Mouse (Mus musculus) intestine, embryonic 15.5 days (tissue): ENCODE data around the gene Vps41. TPM values are rescaled to one million over a fixed set of nuclear protein-coding genes. Genes with fewer than 3 reads are reported as not detected.

Experiments used
- ATAC-seq: fragments of 200-750 bp; cut with Nextera tagmentation; 2 replicates; pipeline ENCODE4 v1.8.0; 2017; ENCODE audit warnings: moderate TSS enrichment, moderate library complexity
- H3K27ac ChIP-seq: fragments of 300-500 bp; sonication (generic); 2 replicates; pipeline ENCODE4 v1.5.1; 2015; ENCODE audit warnings: mild to moderate bottlenecking, inconsistent platforms
- H3K27me3 ChIP-seq: fragments of 300-500 bp; sonication (generic); replicated peaks from 2 replicates; pipeline ENCODE4 v1.6.1; 2015; ENCODE audit warnings: inconsistent platforms
- H3K36me3 ChIP-seq: fragments of 300-500 bp; sonication (generic); 2 replicates; pipeline ENCODE4 v1.6.1; 2015; ENCODE audit warnings: inconsistent platforms
- H3K4me1 ChIP-seq: fragments of 300-500 bp; sonication (generic); replicated peaks from 2 replicates; pipeline ENCODE4 v1.6.1; 2015; ENCODE audit warnings: inconsistent platforms
- H3K4me2 ChIP-seq: fragments of 300-500 bp; sonication (generic); replicated peaks from 2 replicates; pipeline ENCODE4 v1.6.1; 2015; ENCODE audit warnings: mild to moderate bottlenecking, inconsistent platforms
- H3K4me3 ChIP-seq: fragments of 300-500 bp; sonication (generic); replicated peaks from 2 replicates; pipeline ENCODE4 v1.5.1; 2015; ENCODE audit warnings: inconsistent platforms
- H3K9ac ChIP-seq: fragments of 300-500 bp; sonication (generic); 2 replicates; pipeline ENCODE4 v1.6.1; 2015; ENCODE audit warnings: inconsistent platforms
- H3K9me3 ChIP-seq: fragments of 300-500 bp; sonication (generic); 2 replicates; pipeline ENCODE4 v1.6.1; 2016; ENCODE audit warnings: inconsistent platforms
- WGBS: fragments of 180-500 bp; shearing (Covaris S2); methylation state at CpG from one replicate; pipeline ENCODE4 v1.1.7; 2015; 5-methylcytosine and 5-hydroxymethylcytosine counted together
- polyA plus RNA-seq: library from polyadenylated mRNA; unstranded; fragments of >200 nt; fragmentation: Nextera tagmentation; extraction: Ambion mirVana; gene quantifications from 2 replicates; pipeline ENCODE4 v1.2.1, GENCODE M21; 2015

The Vps41 gene
- polyA plus RNA-seq, 1 experiment from 2014 or later = 60.0 TPM

- H3K36me3 ChIP-seq = no peaks in the 10 kb centered on the region
- H3K27me3 ChIP-seq = no peaks in the 10 kb centered on the region
- WGBS = 40% methylated on average over 2 of the region's 2 CpGs
- no peaks in the 10 kb centered on the region for H3K4me1 ChIP-seq
- H3K27ac ChIP-seq = no peak overlapping the region
- no peak overlapping the region for H3K9ac ChIP-seq
- H3K4me3 ChIP-seq = no peak overlapping the region
- ATAC-seq = no peak
- no peaks in the 10 kb centered on the region for H3K9me3 ChIP-seq
- H3K4me2 ChIP-seq = no peak overlapping the region
Measured at GRCm38 (mm10) chr13:18767893-18768292, 50.8 kb downstream of the Vps41 start.

GRCm38 (mm10) chr13:18768495-18768894 is 51.4 kb downstream of the Vps41 start:
- H3K4me3 ChIP-seq = no peak overlapping the region
- no peaks in the 10 kb centered on the region for H3K4me1 ChIP-seq
- H3K27ac ChIP-seq = no peak overlapping the region
- no peaks in the 10 kb centered on the region for H3K27me3 ChIP-seq
- H3K36me3 ChIP-seq = no peaks in the 10 kb centered on the region
- H3K9me3 ChIP-seq = no peaks in the 10 kb centered on the region
- no peak for ATAC-seq
- H3K4me2 ChIP-seq = no peak overlapping the region
- H3K9ac ChIP-seq = no peak overlapping the region
- 65% methylated on average over 3 of the region's 3 CpGs for WGBS

- Histone ChIP-seq H3K9me3 (no peaks in the 10 kb centered on the region), H3K27me3 (no peaks in the 10 kb centered on the region), H3K4me2 (no peak overlapping the region), H3K27ac (no peak overlapping the region), H3K4me3 (no peak overlapping the region), H3K36me3 (no peaks in the 10 kb centered on the region), H3K4me1 (no peaks in the 10 kb centered on the region), H3K9ac (no peak overlapping the region)
- WGBS = 86% methylated on average over 8 of the region's 8 CpGs
- ATAC-seq = no peak
Measured at GRCm38 (mm10) chr13:18773437-18774198, 56.5 kb downstream of the Vps41 start.

GRCm38 (mm10) chr13:18781250-18781649 is 64.2 kb downstream of the Vps41 start:
- no peak overlapping the region for H3K27ac ChIP-seq
- no peak for ATAC-seq
- 74% methylated on average over 2 of the region's 2 CpGs for WGBS
- H3K36me3 ChIP-seq = no peaks in the 10 kb centered on the region
- no peaks in the 10 kb centered on the region for H3K27me3 ChIP-seq
- no peaks in the 10 kb centered on the region for H3K9me3 ChIP-seq
- no peak overlapping the region for H3K4me2 ChIP-seq
- H3K4me1 ChIP-seq = no peaks in the 10 kb centered on the region
- H3K9ac ChIP-seq = no peak overlapping the region
- no peak overlapping the region for H3K4me3 ChIP-seq

GRCm38 (mm10) chr13:18785702-18786101 is 68.6 kb downstream of the Vps41 start:
- H3K9me3 ChIP-seq = no peaks in the 10 kb centered on the region
- H3K4me2 ChIP-seq = no peak overlapping the region
- H3K4me1 ChIP-seq = no peaks in the 10 kb centered on the region
- 75% methylated on average over 1 of the region's 1 CpGs for WGBS
- H3K36me3 ChIP-seq = no peaks in the 10 kb centered on the region
- no peak overlapping the region for H3K9ac ChIP-seq
- H3K4me3 ChIP-seq = no peak overlapping the region
- no peak overlapping the region for H3K27ac ChIP-seq
- no peaks in the 10 kb centered on the region for H3K27me3 ChIP-seq
- no peak for ATAC-seq

- no peaks in the 10 kb centered on the region for H3K27me3 ChIP-seq
- no peak overlapping the region for H3K4me2 ChIP-seq
- WGBS = 88% methylated on average over 4 of the region's 4 CpGs
- no peaks in the 10 kb centered on the region for H3K9me3 ChIP-seq
- H3K4me1 ChIP-seq = no peaks in the 10 kb centered on the region
- no peak overlapping the region for H3K9ac ChIP-seq
- no peak for ATAC-seq
- H3K27ac ChIP-seq = no peak overlapping the region
- H3K36me3 ChIP-seq = no peaks in the 10 kb centered on the region
- no peak overlapping the region for H3K4me3 ChIP-seq
Measured at GRCm38 (mm10) chr13:18788040-18788439, 71.0 kb downstream of the Vps41 start.

GRCm38 (mm10) chr13:18788689-18789088 is 71.6 kb downstream of the Vps41 start:
- 60% methylated on average over 2 of the region's 2 CpGs for WGBS
- Histone ChIP-seq H3K4me3 (no peak overlapping the region), H3K4me2 (no peak overlapping the region), H3K9ac (no peak overlapping the region), H3K36me3 (no peaks in the 10 kb centered on the region), H3K27me3 (no peaks in the 10 kb centered on the region), H3K4me1 (no peaks in the 10 kb centered on the region), H3K27ac (no peak overlapping the region), H3K9me3 (no peaks in the 10 kb centered on the region)
- no peak for ATAC-seq

GRCm38 (mm10) chr13:18789662-18790061 is 72.6 kb downstream of the Vps41 start:
- Histone ChIP-seq H3K4me2 (no peak overlapping the region), H3K4me1 (no peaks in the 10 kb centered on the region), H3K27me3 (no peaks in the 10 kb centered on the region), H3K36me3 (no peaks in the 10 kb centered on the region), H3K27ac (no peak overlapping the region), H3K9ac (no peak overlapping the region), H3K9me3 (no peaks in the 10 kb centered on the region), H3K4me3 (no peak overlapping the region)
- 94% methylated on average over 4 of the region's 4 CpGs for WGBS
- ATAC-seq = no peak

GRCm38 (mm10) chr13:18790086-18790485 is 73.0 kb downstream of the Vps41 start:
- Histone ChIP-seq H3K4me3 (no peak overlapping the region), H3K4me2 (no peak overlapping the region), H3K27me3 (no peaks in the 10 kb centered on the region), H3K36me3 (no peaks in the 10 kb centered on the region), H3K9me3 (no peaks in the 10 kb centered on the region), H3K9ac (no peak overlapping the region), H3K27ac (no peak overlapping the region), H3K4me1 (no peaks in the 10 kb centered on the region)
- WGBS = 77% methylated on average over 6 of the region's 6 CpGs
- no peak for ATAC-seq

GRCm38 (mm10) chr13:18791314-18791713 is 74.2 kb downstream of the Vps41 start:
- Histone ChIP-seq H3K4me3 (no peak overlapping the region), H3K9me3 (no peaks in the 10 kb centered on the region), H3K4me2 (no peak overlapping the region), H3K27ac (no peak overlapping the region), H3K36me3 (no peaks in the 10 kb centered on the region), H3K9ac (no peak overlapping the region), H3K27me3 (no peaks in the 10 kb centered on the region), H3K4me1 (no peaks in the 10 kb centered on the region)
- WGBS = 50% methylated on average over 4 of the region's 4 CpGs
- no peak for ATAC-seq

- Histone ChIP-seq H3K4me3 (no peak overlapping the region), H3K4me1 (no peaks in the 10 kb centered on the region), H3K36me3 (no peaks in the 10 kb centered on the region), H3K9me3 (no peaks in the 10 kb centered on the region), H3K9ac (no peak overlapping the region), H3K4me2 (no peak overlapping the region), H3K27ac (no peak overlapping the region), H3K27me3 (no peaks in the 10 kb centered on the region)
- WGBS = 77% methylated on average over 2 of the region's 2 CpGs
- no peak for ATAC-seq
Measured at GRCm38 (mm10) chr13:18791724-18792123, 74.6 kb downstream of the Vps41 start.

GRCm38 (mm10) chr13:18794454-18794853 is 77.4 kb downstream of the Vps41 start:
- Histone ChIP-seq H3K4me2 (no peak overlapping the region), H3K9me3 (no peaks in the 10 kb centered on the region), H3K36me3 (no peaks in the 10 kb centered on the region), H3K4me1 (no peaks in the 10 kb centered on the region), H3K4me3 (no peak overlapping the region), H3K27ac (no peak overlapping the region), H3K27me3 (no peaks in the 10 kb centered on the region), H3K9ac (no peak overlapping the region)
- WGBS = 70% methylated on average over 3 of the region's 3 CpGs
- no peak for ATAC-seq

GRCm38 (mm10) chr13:18797555-18797954 is 80.5 kb downstream of the Vps41 start:
- Histone ChIP-seq H3K4me3 (no peak overlapping the region), H3K27ac (no peak overlapping the region), H3K4me1 (no peaks in the 10 kb centered on the region), H3K4me2 (no peak overlapping the region), H3K27me3 (no peaks in the 10 kb centered on the region), H3K9ac (no peak overlapping the region), H3K9me3 (no peaks in the 10 kb centered on the region), H3K36me3 (no peaks in the 10 kb centered on the region)
- no peak for ATAC-seq
- 85% methylated on average over 5 of the region's 5 CpGs for WGBS
